Mouse (Mus musculus) heart, embryonic 14.5 days (tissue): ENCODE measurements around the gene Map3k5. TPM values are rescaled to one million over a fixed set of nuclear protein-coding genes. Genes with fewer than 3 reads are reported as not detected.

Experiments
- ATAC-seq: fragments of 200-750 bp; cut with Nextera tagmentation; 2 replicates; pipeline ENCODE4 v1.8.0; 2017; ENCODE audit warnings: low read depth, moderate TSS enrichment; ENCODE audit not compliant: insufficient number of reproducible peaks, insufficient read depth, low FRiP score
- H3K27ac ChIP-seq, 2 experiments: fragments of 200-500 bp in 1 of 2; fragments of 300-500 bp in 1 of 2; sonication (generic) in 1 of 2; replicated peaks in 1 of 2; 2 replicates each; pipeline ENCODE4 v1.5.1; 2012 to 2014; ENCODE audit warnings: low read depth in 2 of 2, low read length in 2 of 2, control low read depth in 1 of 2, mild to moderate bottlenecking in 1 of 2, mixed read lengths in 1 of 2; ENCODE audit not compliant: control insufficient read depth in 1 of 2, insufficient read depth in 1 of 2
- H3K27me3 ChIP-seq: fragments of 300-500 bp; sonication (generic); 2 replicates; pipeline ENCODE4 v1.6.1; 2014; ENCODE audit warnings: mild to moderate bottlenecking, low read length, control low read depth; ENCODE audit not compliant: control insufficient read depth, insufficient read depth
- H3K36me3 ChIP-seq: fragments of 300-500 bp; sonication (generic); 2 replicates; pipeline ENCODE4 v1.6.1; 2014; ENCODE audit warnings: mild to moderate bottlenecking, control low read depth, low read length, mixed read lengths; ENCODE audit not compliant: control insufficient read depth, insufficient read depth
- H3K4me1 ChIP-seq, 2 experiments: fragments of 200-500 bp in 1 of 2; fragments of 300-500 bp in 1 of 2; sonication (generic) in 1 of 2; 2 replicates each; pipeline ENCODE4 v1.6.1; 2012 to 2014; ENCODE audit warnings: low read length in 2 of 2, control low read depth in 1 of 2, mixed read lengths in 1 of 2; ENCODE audit not compliant: control insufficient read depth in 2 of 2, insufficient read depth in 2 of 2
- H3K4me2 ChIP-seq: fragments of 300-500 bp; sonication (generic); 2 replicates; pipeline ENCODE4 v1.6.1; 2014; ENCODE audit warnings: mild to moderate bottlenecking, low read length
- H3K4me3 ChIP-seq, 2 experiments: fragments of 200-500 bp in 1 of 2; fragments of 300-500 bp in 1 of 2; sonication (generic) in 1 of 2; 2 replicates each; pipeline ENCODE4 v1.5.1; 2012 to 2014; ENCODE audit warnings: low read length in 2 of 2, mild to moderate bottlenecking in 2 of 2, control low read depth in 1 of 2, low read depth in 1 of 2, moderate library complexity in 1 of 2; ENCODE audit not compliant: control insufficient read depth in 1 of 2, insufficient read depth in 1 of 2
- H3K9ac ChIP-seq: fragments of 300-500 bp; sonication (generic); 2 replicates; pipeline ENCODE4 v1.6.1; 2014; ENCODE audit warnings: mild to moderate bottlenecking, low read length
- H3K9me3 ChIP-seq: fragments of 300-500 bp; sonication (generic); 2 replicates; pipeline ENCODE4 v1.6.1; 2016; ENCODE audit warnings: low read length, control low read depth; ENCODE audit not compliant: control insufficient read depth
- WGBS: fragments of 180-500 bp; shearing (Covaris S2); extraction: QIAGEN DNeasy Blood & Tissue Kit; methylation state at CpG from one replicate; pipeline ENCODE4 v1.1.7; 2014; 5-methylcytosine and 5-hydroxymethylcytosine counted together
- polyA plus RNA-seq: library from polyadenylated mRNA; unstranded; fragments of >200 nt; fragmentation: Nextera tagmentation; extraction: Ambion mirVana; gene quantifications from 2 replicates; pipeline ENCODE4 v1.2.1, GENCODE M21; 2014

Map3k5 gene
- polyA plus RNA-seq, 1 experiment from 2014 or later = 4.5 TPM

GRCm38 (mm10) chr10:20160914-20161313 lies 226.6 kb downstream of the Map3k5 start:
- 46% methylated on average over 8 of the region's 8 CpGs for WGBS
- no peaks in the 10 kb centered on the region for H3K36me3 ChIP-seq
- H3K4me2 ChIP-seq = peak overlapping the region; percentile 31

GRCm38 (mm10) chr10:20164810-20165209 lies 230.5 kb downstream of the Map3k5 start:
- Histone ChIP-seq H3K9ac (no peak overlapping the region), H3K27ac (no peak overlapping the region), H3K9me3 (no peaks in the 10 kb centered on the region), H3K4me3 (no peak overlapping the region), H3K4me2 (no peak overlapping the region), H3K4me1 (peaks cover 5 to 12% of the 10 kb centered on the region in 2 experiments; a peak in 3 of 4 replicates), H3K27me3 (no peaks in the 10 kb centered on the region), H3K36me3 (no peaks in the 10 kb centered on the region)
- 84% methylated on average over 5 of the region's 5 CpGs for WGBS
- ATAC-seq = no peak

More at GRCm38 (mm10) chr10:20160914-20161313, 226.6 kb downstream of the Map3k5 start:
- ATAC-seq = no peak
- no peak overlapping the region for H3K4me3 ChIP-seq
- no peak overlapping the region for H3K27ac ChIP-seq
- peaks cover 5 to 27% of the 10 kb centered on the region in 2 experiments; a peak in 3 of 4 replicates for H3K4me1 ChIP-seq
- no peaks in the 10 kb centered on the region for H3K9me3 ChIP-seq
- no peak overlapping the region for H3K9ac ChIP-seq
- H3K27me3 ChIP-seq = no peaks in the 10 kb centered on the region

GRCm38 (mm10) chr10:20166797-20167196 lies 232.5 kb downstream of the Map3k5 start:
- Histone ChIP-seq H3K4me1 (peaks cover 5 to 20% of the 10 kb centered on the region in 2 experiments), H3K27me3 (no peaks in the 10 kb centered on the region), H3K4me3 (no peak overlapping the region), H3K27ac (no peak overlapping the region), H3K4me2 (no peak overlapping the region), H3K9me3 (no peaks in the 10 kb centered on the region), H3K9ac (no peak overlapping the region), H3K36me3 (no peaks in the 10 kb centered on the region)
- 75% methylated on average over 11 of the region's 11 CpGs for WGBS
- ATAC-seq = no peak

- H3K9ac ChIP-seq = no peak overlapping the region
- H3K4me1 ChIP-seq = peaks cover 5 to 20% of the 10 kb centered on the region in 2 experiments
- H3K27me3 ChIP-seq = no peaks in the 10 kb centered on the region
- ATAC-seq = no peak
- 90% methylated on average over 4 of the region's 4 CpGs for WGBS
- no peaks in the 10 kb centered on the region for H3K9me3 ChIP-seq
- no peaks in the 10 kb centered on the region for H3K36me3 ChIP-seq
- no peak overlapping the region for H3K27ac ChIP-seq
- H3K4me2 ChIP-seq = no peak overlapping the region
- H3K4me3 ChIP-seq = no peak overlapping the region
These were observed 233.2 kb downstream of the Map3k5 start for GRCm38 (mm10) chr10:20167467-20167866.

- Histone ChIP-seq H3K4me3 (no peak overlapping the region), H3K4me2 (no peak overlapping the region), H3K9me3 (no peaks in the 10 kb centered on the region), H3K36me3 (no peaks in the 10 kb centered on the region), H3K27me3 (no peaks in the 10 kb centered on the region), H3K27ac (no peak overlapping the region), H3K9ac (no peak overlapping the region), H3K4me1 (peaks cover 5 to 13% of the 10 kb centered on the region in 2 experiments)
- ATAC-seq = no peak
- 78% methylated on average over 3 of the region's 3 CpGs for WGBS
These were observed 235.0 kb downstream of the Map3k5 start for GRCm38 (mm10) chr10:20169182-20169674.

GRCm38 (mm10) chr10:20169927-20170604 lies 235.8 kb downstream of the Map3k5 start:
- Histone ChIP-seq H3K27me3 (no peaks in the 10 kb centered on the region), H3K27ac (peak overlapping the region in 1 of 2 experiments; percentile 20; a peak in 1 of 4 replicates), H3K9ac (peak overlapping the region; percentile 44), H3K9me3 (no peaks in the 10 kb centered on the region), H3K36me3 (no peaks in the 10 kb centered on the region), H3K4me2 (peak overlapping the region; percentile 68), H3K4me3 (peak overlapping the region; percentile 21 to 25; a peak in 3 of 4 replicates), H3K4me1 (peaks cover 5 to 13% of the 10 kb centered on the region in 2 experiments)
- ATAC-seq = no peak
- 20% methylated on average over 19 of the region's 19 CpGs for WGBS

GRCm38 (mm10) chr10:20170605-20171088 lies 236.4 kb downstream of the Map3k5 start:
- Histone ChIP-seq H3K36me3 (no peaks in the 10 kb centered on the region), H3K9ac (peak overlapping the region; percentile 44; the same call in 1 of the 2 replicates)
- 42% methylated on average over 11 of the region's 11 CpGs for WGBS

More at GRCm38 (mm10) chr10:20170605-20171088, 236.4 kb downstream of the Map3k5 start:
- H3K27ac ChIP-seq = 0 out of 4 replicates have a peak overlapping the region, but pooled peaks of 1 of the 2 experiments have one; percentile 20
- ATAC-seq = peak; percentile 84
- H3K4me3 ChIP-seq = peak overlapping the region in 1 of 2 experiments; percentile 25; a peak in 2 of 4 replicates
- no peaks in the 10 kb centered on the region for H3K9me3 ChIP-seq
- peak overlapping the region; percentile 68 for H3K4me2 ChIP-seq
- H3K27me3 ChIP-seq = no peaks in the 10 kb centered on the region
- peaks cover 5 to 13% of the 10 kb centered on the region in 2 experiments for H3K4me1 ChIP-seq
